Mouse (Mus musculus): ENCODE measurements around the gene Mob3b. TPM values are rescaled to one million over a fixed set of nuclear protein-coding genes. Genes with fewer than 3 reads are reported as not detected.

Mob3b gene
- polyA plus RNA-seq, 1 experiment from 2014 or later = 7.2 TPM

DNA sequence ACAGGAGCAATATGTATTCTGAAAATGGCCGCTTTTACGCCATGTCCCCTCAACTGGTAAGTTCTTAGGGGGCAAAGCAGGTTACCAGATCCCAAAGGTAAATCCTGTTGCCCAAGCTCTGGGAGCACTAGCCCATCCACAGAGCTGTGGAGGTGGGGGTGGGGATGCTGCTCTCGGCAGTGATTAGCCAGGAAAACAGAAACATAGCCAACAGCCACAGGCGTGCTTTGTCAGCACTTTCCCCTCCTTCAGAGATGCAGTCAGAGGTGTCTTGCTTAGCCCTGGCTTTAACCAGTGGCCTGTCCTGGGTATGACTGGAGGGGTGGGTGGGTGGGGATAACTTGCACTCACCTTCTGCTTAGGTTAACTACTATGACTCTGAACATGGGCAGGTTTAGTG lies 91.1 kb downstream of the Mob3b start:
- H3K27ac ChIP-seq = no peak overlapping the region
- DNase-seq (ENCODE audit: low spot score) = no peak
- WGBS = 62% methylated on average over 4 of the region's 4 CpGs
- no peaks in the 10 kb centered on the region for H3K36me3 ChIP-seq
- no peaks in the 10 kb centered on the region for H3K4me1 ChIP-seq
- no peak overlapping the region for H3K4me3 ChIP-seq
- no peaks in the 10 kb centered on the region for H3K27me3 ChIP-seq (ENCODE audit: insufficient read depth, poor library complexity, severe bottlenecking)
- no peaks in the 10 kb centered on the region for H3K9me3 ChIP-seq

DNA sequence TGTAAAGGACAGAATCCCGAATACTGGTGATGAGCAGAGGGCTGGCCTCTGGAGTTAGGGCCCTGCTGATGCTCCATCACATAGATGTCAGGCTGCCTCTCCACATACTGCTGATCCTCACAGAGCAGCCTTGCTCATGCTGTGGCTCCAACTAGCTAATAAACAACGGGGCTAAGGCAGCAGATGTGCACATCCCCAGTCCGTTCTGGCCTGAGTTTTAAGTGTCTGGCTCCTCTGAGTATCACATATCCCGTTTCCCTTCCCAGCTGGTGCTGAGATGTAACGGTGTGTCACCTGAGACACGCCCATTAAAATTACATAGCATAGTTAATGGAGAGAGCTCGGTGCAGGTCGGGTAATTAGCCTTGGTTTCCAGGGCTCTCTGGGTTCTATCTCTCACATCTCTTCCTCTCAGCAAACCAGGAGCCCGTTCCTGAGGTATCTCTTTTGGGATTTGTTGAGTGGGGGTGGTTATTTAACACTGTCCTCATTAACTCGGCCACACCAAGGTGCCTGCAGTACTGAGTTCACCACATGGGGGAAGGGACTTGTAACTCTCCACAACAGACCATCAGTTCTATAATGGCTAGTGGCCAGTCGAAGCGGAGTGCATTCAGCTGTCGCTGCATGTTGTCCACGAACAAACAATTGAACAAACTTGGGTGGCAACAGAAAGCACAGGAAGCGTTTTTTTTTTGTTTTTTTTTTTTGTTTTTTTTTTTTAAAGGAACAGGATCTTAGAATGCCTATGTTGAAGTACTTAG lies 92.0 kb downstream of the Mob3b start:
- Histone ChIP-seq H3K27me3 (ENCODE audit: insufficient read depth, poor library complexity, severe bottlenecking) (no peaks in the 10 kb centered on the region), H3K27ac (no peak overlapping the region), H3K9me3 (no peaks in the 10 kb centered on the region), H3K4me3 (no peak overlapping the region), H3K36me3 (no peaks in the 10 kb centered on the region), H3K4me1 (no peaks in the 10 kb centered on the region)
- no peak for DNase-seq (ENCODE audit: low spot score)
- 52% methylated on average over 15 of the region's 15 CpGs for WGBS

DNA sequence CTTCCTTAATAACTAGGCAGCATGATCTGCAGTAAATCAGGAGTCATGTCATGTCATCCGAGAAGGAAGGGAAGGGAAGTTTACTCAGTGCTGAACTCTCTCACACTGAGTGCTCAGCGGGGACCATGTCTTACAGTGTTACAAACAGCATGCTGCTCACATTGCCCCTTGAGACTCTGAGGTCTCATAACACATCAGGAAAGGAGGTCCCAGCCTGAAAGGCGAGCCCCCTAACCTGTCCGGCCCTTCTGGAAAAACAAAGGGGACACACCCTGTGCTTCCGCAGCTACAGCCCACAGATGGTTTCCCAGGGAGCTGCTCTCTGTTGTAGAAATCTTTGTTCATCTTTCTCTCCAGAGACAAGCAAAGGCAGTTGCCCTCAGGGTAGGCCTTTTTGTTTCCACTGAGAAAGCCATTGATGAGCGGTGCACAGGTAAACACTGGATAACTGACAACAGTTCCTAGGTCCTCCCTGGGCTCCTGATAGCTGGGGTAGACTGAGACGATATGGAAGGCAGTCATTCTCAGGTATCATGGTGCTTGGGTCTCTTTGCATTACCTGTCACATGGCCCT lies 94.1 kb downstream of the Mob3b start:
- H3K4me3 ChIP-seq = no peak overlapping the region
- no peaks in the 10 kb centered on the region for H3K4me1 ChIP-seq
- no peak overlapping the region for H3K27ac ChIP-seq
- H3K27me3 ChIP-seq (ENCODE audit: insufficient read depth, poor library complexity, severe bottlenecking) = no peaks in the 10 kb centered on the region
- no peak for DNase-seq (ENCODE audit: low spot score)
- no peaks in the 10 kb centered on the region for H3K9me3 ChIP-seq
- whole genome bisulfite sequencing = 66% methylated on average over 7 of the region's 7 CpGs
- H3K36me3 ChIP-seq = no peaks in the 10 kb centered on the region

DNA sequence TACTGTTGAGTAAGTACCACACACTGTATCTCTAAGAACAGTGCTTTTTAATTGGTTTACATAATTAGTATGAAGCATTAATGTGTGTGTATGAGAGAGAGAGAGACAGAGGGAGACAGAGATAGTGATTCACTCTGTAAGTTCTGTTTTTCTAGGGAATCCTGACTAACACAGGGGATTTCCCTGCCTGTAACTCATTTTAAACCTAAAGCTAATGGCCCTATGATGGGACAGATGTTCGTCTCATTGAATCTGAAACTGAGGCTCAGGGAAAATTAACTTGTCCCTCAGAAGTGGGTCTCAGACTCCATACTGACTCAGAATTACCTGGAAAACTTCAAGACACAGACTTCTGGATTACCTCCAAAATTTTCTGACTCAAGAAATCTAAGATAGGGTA lies 96.3 kb downstream of the Mob3b start:
- Histone ChIP-seq H3K9me3 (no peaks in the 10 kb centered on the region), H3K4me1 (no peaks in the 10 kb centered on the region), H3K36me3 (no peaks in the 10 kb centered on the region), H3K27ac (no peak overlapping the region), H3K27me3 (ENCODE audit: insufficient read depth, poor library complexity, severe bottlenecking) (no peaks in the 10 kb centered on the region), H3K4me3 (no peak overlapping the region)
- DNase-seq (ENCODE audit: low spot score) = no peak
- 76% methylated on average over 1 of the region's 1 CpGs for WGBS

DNA sequence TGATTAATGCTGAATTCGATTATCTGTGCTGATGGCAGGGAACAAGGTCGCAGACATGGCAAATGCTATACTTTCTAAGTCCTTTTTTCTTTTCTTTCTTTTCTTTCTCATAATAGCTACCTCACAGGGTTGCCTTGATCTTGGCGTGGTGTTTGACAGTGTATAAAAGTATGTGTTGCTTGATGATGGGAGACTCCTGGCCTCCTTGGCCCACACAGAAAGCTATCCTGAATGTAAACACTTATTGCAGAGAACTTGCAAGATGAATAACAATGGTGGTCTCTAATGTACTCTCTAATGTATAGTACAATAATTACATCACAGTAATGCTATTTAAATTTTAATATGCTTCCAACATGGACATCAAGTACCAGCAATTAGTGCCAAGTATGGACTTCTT lies 96.9 kb downstream of the Mob3b start:
- H3K36me3 ChIP-seq = no peaks in the 10 kb centered on the region
- no peak for DNase-seq (ENCODE audit: low spot score)
- no peaks in the 10 kb centered on the region for H3K9me3 ChIP-seq
- no peak overlapping the region for H3K4me3 ChIP-seq
- WGBS = 88% methylated on average over 3 of the region's 3 CpGs
- H3K27me3 ChIP-seq (ENCODE audit: insufficient read depth, poor library complexity, severe bottlenecking) = no peaks in the 10 kb centered on the region
- no peak overlapping the region for H3K27ac ChIP-seq
- no peaks in the 10 kb centered on the region for H3K4me1 ChIP-seq

DNA sequence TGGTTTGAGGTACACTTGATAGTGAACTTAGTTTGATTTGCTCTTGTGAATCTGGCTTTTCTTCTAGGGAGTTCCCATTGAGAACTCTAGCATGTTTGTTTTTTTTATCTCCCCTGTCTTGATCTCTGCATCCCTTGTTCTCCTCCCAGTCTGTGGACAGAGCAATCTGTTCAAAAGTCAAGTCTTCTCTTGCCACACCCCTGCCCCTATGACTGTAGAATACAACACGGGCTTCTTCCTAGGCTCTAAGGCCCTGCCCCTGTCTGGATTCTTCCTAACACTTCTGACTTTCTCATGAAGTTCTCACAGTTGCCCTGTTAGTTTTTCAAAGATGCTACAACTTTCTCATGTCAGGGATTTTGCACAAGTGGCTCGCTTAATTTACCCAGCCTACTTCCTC lies 102.9 kb downstream of the Mob3b start:
- Histone ChIP-seq H3K4me1 (peaks cover 14% of the 10 kb centered on the region), H3K27ac (no peak overlapping the region; the same call in 1 of the 2 replicates), H3K27me3 (ENCODE audit: insufficient read depth, poor library complexity, severe bottlenecking) (no peaks in the 10 kb centered on the region), H3K9me3 (no peaks in the 10 kb centered on the region), H3K36me3 (no peaks in the 10 kb centered on the region), H3K4me3 (no peak overlapping the region)
- WGBS = 70% methylated on average over 2 of the region's 2 CpGs
- DNase-seq (ENCODE audit: low spot score) = no peak

DNA sequence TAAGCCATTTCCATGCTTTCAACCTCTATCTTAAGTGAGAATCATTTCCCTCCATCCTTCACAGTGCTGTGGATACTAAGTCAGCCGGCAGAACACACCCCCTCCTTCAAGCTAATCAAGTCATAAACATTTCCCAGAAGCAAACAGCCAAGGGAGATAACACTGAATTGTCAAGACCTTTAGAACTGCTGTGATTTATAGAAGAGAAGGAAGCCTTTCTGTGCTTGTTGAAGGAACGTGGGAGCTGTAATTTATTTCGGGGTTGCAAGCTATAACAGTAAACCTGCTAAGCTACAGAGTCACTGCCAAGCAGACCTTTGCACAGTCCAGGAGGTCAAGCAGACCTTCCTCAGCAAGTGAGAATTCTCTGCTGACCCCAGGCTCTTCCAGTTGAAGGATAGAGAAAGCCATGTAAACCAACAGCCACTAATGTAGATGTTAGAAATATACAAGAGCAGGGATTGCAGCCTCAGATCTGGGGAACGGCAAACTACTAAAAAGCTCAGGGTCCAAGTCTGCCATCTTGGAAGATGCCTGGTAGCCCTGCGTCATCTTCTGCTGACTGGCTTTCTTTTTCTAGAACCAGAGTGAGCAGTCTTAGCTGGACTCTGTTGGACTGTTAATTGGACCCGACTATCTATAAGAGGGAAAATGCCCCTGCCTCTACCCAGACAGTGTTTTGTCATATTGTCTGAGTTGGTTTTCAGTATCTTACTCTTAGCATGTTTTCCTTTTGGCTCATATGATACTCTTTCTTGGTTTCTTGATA lies 104.9 kb downstream of the Mob3b start:
- H3K9me3 ChIP-seq = no peaks in the 10 kb centered on the region
- H3K27me3 ChIP-seq (ENCODE audit: insufficient read depth, poor library complexity, severe bottlenecking) = no peaks in the 10 kb centered on the region
- WGBS = 72% methylated on average over 6 of the region's 6 CpGs
- no peak overlapping the region for H3K27ac ChIP-seq
- no peaks in the 10 kb centered on the region for H3K36me3 ChIP-seq
- H3K4me3 ChIP-seq = no peak overlapping the region
- no peak for DNase-seq (ENCODE audit: low spot score)
- H3K4me1 ChIP-seq = peaks cover 14% of the 10 kb centered on the region

DNA sequence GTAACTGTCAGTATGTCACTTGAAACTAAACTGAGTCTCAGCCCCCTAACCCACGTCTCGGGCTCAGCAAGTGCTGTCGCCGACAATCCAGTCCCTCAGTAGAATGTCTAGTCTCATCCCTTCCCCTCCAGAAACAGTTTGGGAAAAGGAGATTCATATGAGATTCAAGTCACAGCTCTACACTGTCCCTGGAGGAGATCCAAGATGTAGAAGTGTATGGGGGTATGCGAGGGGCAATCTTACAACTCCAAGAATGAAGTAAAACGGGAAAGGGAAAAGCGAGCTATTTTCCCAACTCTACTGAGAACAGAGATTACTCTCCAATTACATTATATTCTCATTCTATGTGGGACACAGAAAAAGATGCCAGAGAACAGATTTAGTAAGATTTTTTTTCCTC lies 106.1 kb downstream of the Mob3b start:
- no peak overlapping the region for H3K4me3 ChIP-seq

DNA sequence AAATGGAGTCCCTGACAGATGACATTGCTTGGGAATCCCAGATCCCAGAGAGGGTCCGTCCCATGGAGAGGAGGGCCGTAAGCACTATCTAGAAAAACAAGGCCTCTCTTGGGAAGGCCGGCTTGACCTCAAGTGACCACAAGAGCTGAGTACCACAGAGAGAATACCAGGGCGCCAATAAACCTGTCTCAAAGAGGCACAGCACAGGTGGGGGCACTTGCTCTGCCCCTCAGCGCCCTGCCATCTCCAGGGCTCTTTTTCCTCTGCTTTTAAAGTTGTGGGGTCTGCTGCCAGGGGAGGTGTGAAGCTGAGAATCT lies 107.6 kb downstream of the Mob3b start:
- H3K4me3 ChIP-seq = no peak overlapping the region
- no peak for DNase-seq (ENCODE audit: low spot score)
- WGBS = 60% methylated on average over 5 of the region's 5 CpGs
- H3K27ac ChIP-seq = 0 out of 2 replicates have a peak overlapping the region, but pooled peaks have one; percentile 2
- no peaks in the 10 kb centered on the region for H3K9me3 ChIP-seq
- H3K36me3 ChIP-seq = no peaks in the 10 kb centered on the region
- H3K27me3 ChIP-seq (ENCODE audit: insufficient read depth, poor library complexity, severe bottlenecking) = no peaks in the 10 kb centered on the region
- H3K4me1 ChIP-seq = peaks cover 14% of the 10 kb centered on the region

More for the DNA sequence above, 106.1 kb downstream of the Mob3b start:
- no peak for DNase-seq (ENCODE audit: low spot score)
- H3K27me3 ChIP-seq (ENCODE audit: insufficient read depth, poor library complexity, severe bottlenecking) = no peaks in the 10 kb centered on the region
- H3K36me3 ChIP-seq = no peaks in the 10 kb centered on the region
- peaks cover 14% of the 10 kb centered on the region for H3K4me1 ChIP-seq
- no peak overlapping the region for H3K27ac ChIP-seq
- WGBS = 82% methylated on average over 7 of the region's 7 CpGs
- no peaks in the 10 kb centered on the region for H3K9me3 ChIP-seq

DNA sequence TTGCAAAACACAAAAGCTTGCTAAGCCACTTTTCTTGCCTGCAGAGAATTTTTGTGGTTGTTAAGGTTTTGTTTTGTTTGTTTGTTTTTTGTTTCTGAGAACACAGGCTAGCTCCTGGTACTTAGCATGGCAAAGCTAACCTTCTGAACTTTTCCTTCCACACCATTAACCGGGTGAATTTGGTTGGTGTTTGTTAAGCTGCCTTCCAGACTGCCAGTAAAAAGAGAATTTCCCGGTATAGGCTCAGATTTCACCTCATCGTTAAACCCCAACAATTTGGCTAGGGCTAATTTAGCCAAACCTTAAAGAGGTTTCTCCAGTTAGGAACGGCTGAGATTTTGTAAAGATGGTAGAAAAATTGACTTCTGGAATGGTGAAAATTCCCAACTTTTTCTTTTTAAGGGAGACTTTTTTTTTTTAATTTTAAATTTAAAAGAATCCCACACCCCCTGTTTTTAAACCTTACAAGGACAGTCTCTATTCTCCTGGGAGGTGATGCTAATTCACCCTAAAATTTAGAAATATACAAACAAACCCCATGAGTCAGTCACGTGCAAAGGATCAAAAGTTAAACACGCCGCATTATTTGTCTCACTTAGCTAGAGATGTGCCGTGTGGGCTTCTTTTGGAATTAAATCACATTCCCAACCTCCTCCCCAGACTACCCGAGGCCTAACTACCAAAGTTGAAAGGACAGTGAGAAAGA lies 108.1 kb downstream of the Mob3b start:
- Histone ChIP-seq H3K9me3 (no peaks in the 10 kb centered on the region), H3K4me3 (no peak overlapping the region), H3K36me3 (no peaks in the 10 kb centered on the region), H3K27me3 (ENCODE audit: insufficient read depth, poor library complexity, severe bottlenecking) (no peaks in the 10 kb centered on the region), H3K4me1 (peaks cover 14% of the 10 kb centered on the region), H3K27ac (0 out of 2 replicates have a peak overlapping the region, but pooled peaks have one; percentile 2)
- 73% methylated on average over 9 of the region's 9 CpGs for WGBS
- DNase-seq (ENCODE audit: low spot score) = no peak

DNA sequence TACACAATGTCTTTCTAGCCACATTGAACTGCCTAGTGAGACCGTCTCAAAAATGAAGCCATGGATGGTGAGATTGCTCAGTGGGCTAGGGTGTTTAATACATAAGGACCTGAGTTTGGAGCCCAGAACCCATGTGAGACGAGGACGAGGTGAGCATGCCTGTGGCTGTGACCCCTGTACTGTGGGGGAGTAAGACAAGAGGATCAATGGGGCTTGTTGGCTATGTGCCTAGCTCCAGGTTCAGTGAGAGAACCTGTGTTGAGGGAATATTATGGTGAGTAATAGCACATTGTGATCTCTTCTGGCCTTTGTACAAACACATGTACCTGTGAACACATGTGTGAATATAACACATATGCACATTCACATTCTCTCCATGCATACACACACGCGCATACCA lies 116.4 kb downstream of the Mob3b start:
- no peak overlapping the region for H3K4me3 ChIP-seq
- 89% methylated on average over 5 of the region's 5 CpGs for WGBS
- peaks cover 8% of the 10 kb centered on the region; the same call in 1 of the 2 replicates for H3K4me1 ChIP-seq
- no peaks in the 10 kb centered on the region for H3K27me3 ChIP-seq (ENCODE audit: insufficient read depth, poor library complexity, severe bottlenecking)
- DNase-seq (ENCODE audit: low spot score) = no peak
- H3K9me3 ChIP-seq = no peaks in the 10 kb centered on the region
- H3K27ac ChIP-seq = no peak overlapping the region
- H3K36me3 ChIP-seq = peaks cover 2% of the 10 kb centered on the region; the same call in 1 of the 2 replicates

DNA sequence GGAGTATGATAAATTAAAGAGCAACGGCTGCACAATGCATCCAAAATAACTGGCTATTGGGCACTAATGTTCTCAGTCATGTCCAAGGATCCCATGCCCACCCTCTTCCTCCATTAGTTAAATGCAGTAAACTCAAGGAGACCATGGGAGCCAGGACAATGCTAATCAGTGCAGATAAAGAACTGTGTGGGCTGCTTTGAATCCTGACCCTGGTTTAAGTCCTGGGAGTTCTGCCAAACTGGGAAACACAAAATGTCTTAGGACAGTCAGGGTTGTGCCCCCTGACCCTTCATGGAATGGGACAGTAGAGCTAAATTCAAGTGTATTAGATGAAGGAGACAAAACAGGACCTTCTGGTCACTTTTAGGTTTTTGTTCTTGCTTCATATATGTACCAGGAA lies 117.0 kb downstream of the Mob3b start:
- Histone ChIP-seq H3K36me3 (peaks cover 2% of the 10 kb centered on the region; the same call in 1 of the 2 replicates), H3K27me3 (ENCODE audit: insufficient read depth, poor library complexity, severe bottlenecking) (no peaks in the 10 kb centered on the region), H3K27ac (no peak overlapping the region), H3K4me1 (peaks cover 8% of the 10 kb centered on the region; the same call in 1 of the 2 replicates), H3K9me3 (no peaks in the 10 kb centered on the region), H3K4me3 (no peak overlapping the region)
- WGBS = 89% methylated on average over 1 of the region's 1 CpGs
- no peak for DNase-seq (ENCODE audit: low spot score)

DNA sequence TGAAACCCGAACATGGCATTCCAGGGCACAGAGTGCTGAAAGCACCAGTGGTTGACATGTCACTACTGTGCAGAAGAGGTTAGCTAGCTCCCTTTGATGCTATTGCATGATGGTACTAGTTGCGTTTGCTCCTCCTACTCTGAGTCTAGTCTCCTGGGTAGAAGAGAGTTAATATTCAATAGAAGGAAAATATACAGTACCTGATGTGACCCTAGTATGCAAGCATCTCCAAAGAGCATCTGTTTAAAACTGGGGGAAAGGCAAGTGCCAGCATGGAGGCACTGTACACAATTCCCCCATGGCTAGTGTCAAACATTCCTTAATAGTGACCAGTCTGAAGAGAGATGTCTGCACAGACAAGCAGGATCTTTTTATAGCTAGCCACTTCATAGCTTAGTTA lies 119.5 kb downstream of the Mob3b start:
- no peak for DNase-seq (ENCODE audit: low spot score)
- Histone ChIP-seq H3K4me3 (no peak overlapping the region), H3K9me3 (no peaks in the 10 kb centered on the region), H3K4me1 (peaks cover 13% of the 10 kb centered on the region; the same call in 1 of the 2 replicates), H3K27ac (no peak overlapping the region), H3K27me3 (ENCODE audit: insufficient read depth, poor library complexity, severe bottlenecking) (no peaks in the 10 kb centered on the region), H3K36me3 (peaks cover 2% of the 10 kb centered on the region; the same call in 1 of the 2 replicates)
- WGBS = 48% methylated on average over 2 of the region's 2 CpGs

All from heart, embryonic 10.5 days (tissue).